Mouse (Mus musculus): ENCODE measurements around the gene Pon1.
"Not testable (repeated sequence)": the region's sequence is repeated elsewhere in the genome, so short reads cannot be mapped to it uniquely, and the experiment has no call there.

Gene Pon1

GRCm38 (mm10) chr6:5193693-5194092 lies at the start of gene Pon1:
Gene Pon1, minus strand, starts transcription at chr6:5193946.
- peak; percentile 28 for DNase-seq

DNA sequence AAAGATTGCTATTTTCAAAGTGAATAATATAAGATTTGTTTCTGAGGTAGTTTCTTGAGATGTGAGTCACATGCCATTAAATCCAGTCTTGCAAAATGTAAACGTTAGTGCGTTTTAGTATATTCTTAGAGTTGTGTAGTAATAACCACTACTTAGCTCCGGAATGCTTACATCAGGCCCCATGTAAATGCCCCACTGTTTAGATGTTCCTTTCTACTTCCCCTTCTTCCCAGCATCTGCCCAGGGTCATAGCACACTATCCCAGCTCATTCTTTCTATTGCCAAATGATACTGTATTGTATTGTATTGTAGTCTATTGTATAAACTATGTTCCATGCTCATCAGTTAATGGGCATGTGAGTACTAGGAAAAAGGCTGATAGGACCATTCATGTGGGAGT lies 45.1 kb upstream of the Pon1 start:
- no peak for DNase-seq

GRCm38 (mm10) chr6:5237510-5237909 lies 43.8 kb upstream of the Pon1 start:
- peak; percentile 51 for DNase-seq

DNA sequence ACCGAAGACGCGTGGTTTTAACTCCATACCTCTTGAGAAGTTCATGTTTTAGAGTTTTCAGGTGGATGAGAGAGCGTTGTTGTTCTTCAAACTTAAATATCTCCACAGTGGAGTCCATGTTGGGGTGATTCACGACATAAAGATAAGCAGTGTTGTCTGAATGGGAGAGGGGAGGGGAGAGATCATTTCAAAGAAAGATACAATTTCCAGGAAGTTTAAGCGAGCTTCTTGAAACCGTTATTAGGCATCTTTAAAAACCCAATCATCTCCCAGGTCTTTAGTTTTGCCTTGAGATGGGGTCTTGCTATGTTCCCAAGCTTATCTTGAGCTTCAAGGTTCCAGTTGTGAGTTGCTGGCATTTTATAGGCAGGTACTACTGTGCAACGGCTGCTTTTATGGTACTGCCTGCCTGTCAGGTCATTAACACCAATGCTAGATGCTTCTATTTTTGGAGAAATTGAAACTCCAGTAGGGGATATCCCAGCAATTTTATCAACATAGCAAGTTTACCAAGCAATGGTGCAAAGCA lies 43.2 kb upstream of the Pon1 start:
- no peak for DNase-seq

- DNase-seq = no peak
Measured at GRCm38 (mm10) chr6:5234563-5234962, 40.8 kb upstream of the Pon1 start.

DNA sequence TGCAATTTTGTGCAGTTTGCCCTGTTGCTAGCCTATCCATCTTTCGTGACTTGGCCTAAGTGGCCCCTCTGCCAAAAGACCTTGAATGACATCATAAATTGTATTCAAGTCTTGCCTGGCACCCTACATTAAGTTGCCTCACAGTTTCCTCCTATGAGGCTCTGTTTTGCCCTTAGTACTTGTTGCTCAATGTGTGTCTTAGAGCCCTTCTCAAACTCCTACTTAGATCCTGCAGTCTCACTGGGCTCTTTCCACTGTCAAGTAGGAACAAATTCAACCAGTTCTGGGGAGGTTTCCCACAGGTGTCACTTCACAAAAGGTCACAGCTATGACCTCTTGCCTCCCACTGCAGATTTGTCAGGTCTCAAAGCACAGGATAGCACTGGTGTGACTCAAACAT lies 40.1 kb upstream of the Pon1 start:
- peak; percentile 16 for DNase-seq

- DNase-seq = no peak
Measured at GRCm38 (mm10) chr6:5232022-5232421, 38.3 kb upstream of the Pon1 start.

DNA sequence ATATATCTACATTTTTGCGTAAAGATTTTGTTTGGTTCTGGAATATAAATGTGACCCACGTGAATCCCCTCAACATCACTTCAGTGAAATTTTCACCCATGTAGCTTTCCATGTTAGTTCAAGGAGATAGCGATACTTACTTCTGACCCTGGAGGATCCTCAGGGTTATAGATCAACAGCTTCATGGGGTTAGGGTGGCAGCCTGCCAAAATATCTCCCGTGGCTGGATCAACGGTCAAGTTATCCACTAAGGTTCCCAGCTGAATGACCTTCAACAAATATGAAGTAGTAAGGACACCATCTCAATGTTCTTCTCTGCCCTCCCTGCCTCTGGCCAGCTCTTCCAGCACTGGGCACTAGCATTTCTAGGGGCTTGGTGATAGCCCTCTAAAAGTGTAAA lies 36.5 kb upstream of the Pon1 start:
- DNase-seq = no peak

DNA sequence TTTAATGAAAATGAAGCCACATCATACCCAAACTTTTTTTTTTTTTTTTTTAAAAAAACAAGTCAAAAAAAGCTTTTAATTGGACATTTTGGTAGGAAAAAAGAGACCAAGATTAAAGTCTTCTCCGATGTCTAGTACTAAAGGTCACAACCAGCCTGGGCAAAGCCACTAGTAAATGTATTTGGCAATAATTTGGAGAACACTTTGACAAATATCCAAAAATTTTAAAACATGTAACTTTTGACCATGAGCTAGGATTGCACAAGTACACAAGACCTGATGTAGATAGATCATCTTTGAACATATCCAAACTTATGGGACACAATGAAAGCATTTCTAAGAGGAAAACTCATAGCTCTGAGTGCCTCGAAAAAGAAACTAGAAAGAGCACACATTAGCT lies 29.8 kb upstream of the Pon1 start:
- not testable (repeated sequence) for DNase-seq

DNA sequence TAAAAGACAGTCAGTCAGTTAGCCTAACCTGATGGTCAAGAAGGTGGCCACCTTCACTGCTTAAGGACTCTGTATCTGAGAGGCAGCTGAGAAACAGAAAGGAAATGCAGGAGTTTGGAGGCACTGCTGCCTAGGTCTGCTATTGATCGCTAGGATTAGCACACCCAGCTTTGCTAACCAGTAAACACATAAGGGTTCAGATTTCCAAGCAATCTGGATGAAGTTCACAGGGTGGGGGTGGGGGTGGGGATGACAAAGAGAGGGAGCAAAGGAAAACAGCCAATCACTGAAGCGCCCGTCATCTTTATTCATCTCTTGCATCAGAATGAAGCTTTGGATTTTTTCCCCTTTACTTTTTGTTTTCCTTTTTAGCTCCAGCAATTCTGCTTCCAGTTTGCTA lies 28.3 kb upstream of the Pon1 start:
- DNase-seq = no peak

- DNase-seq = no peak
Measured at GRCm38 (mm10) chr6:5218190-5218589, 24.4 kb upstream of the Pon1 start.

DNA sequence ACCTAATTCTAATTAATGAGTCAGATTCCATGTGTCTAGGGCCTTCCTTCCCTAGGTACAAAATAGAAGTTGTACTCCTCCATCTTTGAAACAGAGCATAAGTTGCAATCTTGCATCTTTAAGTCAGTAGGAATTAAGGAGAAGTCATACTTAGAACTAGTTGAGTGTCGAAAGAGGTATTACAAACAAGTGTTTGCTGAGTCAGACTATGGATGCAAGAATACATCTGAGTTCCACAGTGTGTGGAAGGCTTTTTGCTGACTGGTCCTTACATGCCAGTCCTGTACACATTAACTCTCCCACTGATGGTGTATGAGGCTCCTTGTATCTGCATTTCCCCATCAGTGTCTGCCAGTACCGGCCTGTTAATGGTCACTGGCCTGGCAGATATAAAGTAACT lies 14.1 kb upstream of the Pon1 start:
- no peak for DNase-seq

DNA sequence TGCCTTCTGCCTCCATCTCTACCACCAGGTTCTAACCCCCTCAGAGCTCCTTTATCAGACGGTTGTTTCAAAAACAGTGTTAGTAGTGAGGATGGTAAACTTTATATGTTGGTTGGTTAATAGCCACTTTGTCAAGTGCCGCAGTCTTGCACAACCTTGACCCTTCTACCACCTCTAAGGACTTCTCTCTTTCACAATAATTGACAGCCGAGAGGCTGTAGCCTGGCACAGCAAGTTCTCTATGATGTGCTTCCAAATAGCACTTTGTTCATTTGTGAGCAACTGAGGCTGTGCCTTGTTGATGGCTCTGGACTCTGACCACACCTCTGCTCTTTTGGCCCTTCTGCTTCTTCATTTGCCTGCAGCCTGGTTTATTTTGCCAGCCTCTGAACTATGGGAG lies 6.2 kb upstream of the Pon1 start:
- DNase-seq = peak; percentile 48

DNA sequence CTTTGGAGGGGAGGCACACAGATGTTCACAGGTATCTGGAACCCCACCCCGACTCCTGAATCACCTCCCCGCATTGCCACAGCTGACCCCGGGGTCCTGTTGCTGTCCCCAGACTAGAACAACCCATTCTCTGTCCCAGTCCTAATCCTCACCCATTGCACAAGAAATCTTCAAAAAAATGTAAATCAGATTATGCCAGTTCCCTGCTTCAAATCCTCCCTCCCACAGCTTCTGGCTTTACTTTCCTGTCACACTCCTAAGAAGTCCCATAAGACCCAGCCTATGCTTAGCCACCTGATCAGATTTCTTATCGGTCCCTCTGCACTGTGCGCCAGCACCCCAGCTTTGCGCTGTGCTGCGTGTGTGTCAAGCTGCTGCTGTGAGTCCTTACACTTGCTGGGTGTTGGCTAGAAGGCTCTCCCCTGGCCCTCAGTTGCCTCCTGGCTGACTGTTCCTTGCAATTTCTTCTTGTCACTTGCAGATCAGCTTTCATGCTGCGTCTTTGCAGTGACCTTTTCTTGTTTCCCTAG lies 5.7 kb upstream of the Pon1 start:
- DNase-seq = no peak

GRCm38 (mm10) chr6:5198590-5198989 lies 4.8 kb upstream of the Pon1 start:
- DNase-seq = no peak

- no peak for DNase-seq
Measured at GRCm38 (mm10) chr6:5190761-5191160, 3.0 kb downstream of the Pon1 start.

DNA sequence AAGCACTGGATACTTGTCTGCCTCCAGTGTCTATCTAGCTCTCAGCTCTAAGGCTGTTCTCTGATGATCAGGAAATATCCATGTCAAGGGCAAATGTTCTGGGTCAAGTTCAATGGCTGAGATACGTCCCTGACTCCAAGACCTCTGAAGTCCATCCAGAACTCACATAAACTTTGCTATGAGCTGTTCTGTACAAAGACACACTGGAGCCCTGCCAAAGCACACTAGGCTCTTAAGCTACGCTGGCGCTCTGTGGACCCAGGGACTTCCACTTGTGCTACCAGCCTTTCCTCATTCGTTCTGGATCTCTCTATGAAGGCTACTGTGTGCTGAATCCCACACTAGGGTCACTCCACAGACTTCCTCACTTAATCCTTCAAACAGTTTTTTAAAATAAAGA lies 4.2 kb downstream of the Pon1 start:
- peak; percentile 73 for DNase-seq

- no peak for DNase-seq
Measured at GRCm38 (mm10) chr6:5188938-5189337, 4.8 kb downstream of the Pon1 start.

DNA sequence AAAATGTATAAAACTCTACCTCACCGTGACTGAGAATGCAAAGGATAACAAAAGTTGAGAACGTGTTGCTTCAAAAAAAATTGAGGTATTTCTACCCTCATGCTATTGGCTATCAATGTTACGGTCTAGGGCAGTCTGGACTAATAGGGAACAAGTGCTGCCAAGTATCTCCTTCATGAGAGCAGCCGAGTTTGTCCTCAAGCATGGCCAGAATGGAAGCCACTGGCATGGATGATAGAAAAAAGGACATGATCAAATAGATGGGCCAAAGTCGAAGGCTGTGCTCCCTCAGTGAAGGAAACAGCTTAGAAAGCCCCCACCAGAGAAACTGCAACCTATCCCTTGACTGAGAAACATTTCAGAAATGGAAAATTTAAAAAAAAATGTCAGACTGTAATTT lies 5.7 kb downstream of the Pon1 start:
- no peak for DNase-seq

GRCm38 (mm10) chr6:5187586-5187985 lies 6.2 kb downstream of the Pon1 start:
- DNase-seq = no peak

DNA sequence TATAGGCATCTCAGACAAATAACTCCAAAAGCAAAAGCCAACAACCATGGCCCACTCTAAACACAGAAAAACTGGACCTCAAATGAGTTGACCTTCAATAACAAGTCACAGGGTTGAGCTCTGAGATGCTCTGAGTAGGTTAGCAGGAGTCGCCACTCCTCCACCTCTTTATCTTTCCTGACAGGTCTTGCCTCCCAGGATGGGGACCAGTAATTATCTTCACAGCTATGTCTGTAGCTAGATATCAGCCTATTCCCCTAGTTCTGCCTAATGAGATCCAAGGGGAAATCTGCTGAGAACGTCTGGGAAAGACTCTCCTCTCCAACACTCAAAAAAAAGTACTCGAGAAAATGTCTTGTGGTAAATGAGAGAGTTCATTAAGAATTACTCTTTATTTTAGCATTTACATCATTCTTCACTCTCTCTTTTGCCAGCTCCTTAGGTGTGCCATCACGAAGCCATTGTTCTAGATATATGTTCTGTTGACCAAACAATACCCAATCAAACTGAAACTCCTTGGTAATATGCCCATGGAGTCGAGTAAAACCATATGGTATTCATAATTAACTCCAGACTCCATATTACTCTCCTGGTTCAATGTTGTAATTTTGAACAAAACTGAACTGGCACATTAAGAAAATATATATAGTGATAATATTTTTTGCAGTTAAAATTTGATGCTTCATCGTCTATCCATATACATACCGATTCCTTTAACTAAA lies 7.4 kb downstream of the Pon1 start:
- no peak for DNase-seq

- no peak for DNase-seq
Measured at GRCm38 (mm10) chr6:5180645-5181044, 13.1 kb downstream of the Pon1 start.

- no peak for DNase-seq
Measured at GRCm38 (mm10) chr6:5179189-5179588, 14.6 kb downstream of the Pon1 start.

GRCm38 (mm10) chr6:5177967-5178891 lies 15.5 kb downstream of the Pon1 start:
- DNase-seq = no peak

Data from lung, postnatal 10 days (tissue).